Mouse (Mus musculus) urinary bladder, adult 18-20 months (tissue): ENCODE measurements around the gene Zfp410.

Experiments used
- DNase-seq, 2 experiments: peaks; one replicate each; pipeline ENCODE4 v3.0.0; 2022; ENCODE audit warnings: low spot score in 2 of 2, mixed read lengths in 2 of 2

Zfp410 gene

GRCm38 (mm10) chr12:84361555-84362489, 45.2 kb downstream of the Zfp410 start, which contains the start of the genes Coq6 and Fam161b:
TSS of gene Coq6 (plus strand) at chr12:84361657.
TSS of gene Fam161b (minus strand) at chr12:84361833.
- DNase-seq: peak; percentile 85 to 91

GRCm38 (mm10) chr12:84362872-84363271, 46.2 kb downstream of the Zfp410 start:
- no peak for DNase-seq

GRCm38 (mm10) chr12:84364291-84364690, 47.6 kb downstream of the Zfp410 start:
- no peak for DNase-seq

- DNase-seq: no peak
Measured at GRCm38 (mm10) chr12:84365137-84365536, 48.5 kb downstream of the Zfp410 start.

GRCm38 (mm10) chr12:84366971-84367370, 50.3 kb downstream of the Zfp410 start:
- DNase-seq: no peak

GRCm38 (mm10) chr12:84371647-84372046, 55.0 kb downstream of the Zfp410 start:
- DNase-seq: no peak

- no peak for DNase-seq
Measured at GRCm38 (mm10) chr12:84373831-84374481, 57.3 kb downstream of the Zfp410 start.

- DNase-seq: no peak
Measured at GRCm38 (mm10) chr12:84382369-84382768, 65.7 kb downstream of the Zfp410 start.

GRCm38 (mm10) chr12:84384644-84385081, 68.0 kb downstream of the Zfp410 start:
- peak; percentile 59 to 77 for DNase-seq

- no peak for DNase-seq
Measured at GRCm38 (mm10) chr12:84385408-84385807, 68.8 kb downstream of the Zfp410 start.

- no peak for DNase-seq
Measured at GRCm38 (mm10) chr12:84388097-84388496, 71.4 kb downstream of the Zfp410 start.

- DNase-seq: no peak
Measured at GRCm38 (mm10) chr12:84388774-84389400, 72.2 kb downstream of the Zfp410 start.

- no peak for DNase-seq
Measured at GRCm38 (mm10) chr12:84390336-84390735, 73.7 kb downstream of the Zfp410 start.

GRCm38 (mm10) chr12:84392681-84393080, 76.0 kb downstream of the Zfp410 start:
- DNase-seq: no peak
